Mouse (Mus musculus) midbrain, embryonic 15.5 days (tissue): ENCODE data around the gene Crym. TPM values are rescaled to one million over a fixed set of nuclear protein-coding genes. Genes with fewer than 3 reads are reported as not detected.

ENCODE experiments used
- ATAC-seq: fragments of 200-750 bp; cut with Nextera tagmentation; replicated peaks from 2 replicates; pipeline ENCODE4 v1.8.0; 2017; ENCODE audit warnings: moderate TSS enrichment
- H3K27ac ChIP-seq: fragments of 300-500 bp; sonication (generic); 2 replicates; pipeline ENCODE4 v1.5.1; 2015; ENCODE audit warnings: mild to moderate bottlenecking, inconsistent platforms
- H3K27me3 ChIP-seq: fragments of 300-500 bp; sonication (generic); replicated peaks from 2 replicates; pipeline ENCODE4 v1.6.1; 2015; ENCODE audit warnings: inconsistent platforms
- H3K36me3 ChIP-seq: fragments of 300-500 bp; sonication (generic); replicated peaks from 2 replicates; pipeline ENCODE4 v1.6.1; 2015; ENCODE audit warnings: inconsistent platforms
- H3K4me1 ChIP-seq: fragments of 300-500 bp; sonication (generic); 2 replicates; pipeline ENCODE4 v1.6.1; 2015; ENCODE audit warnings: inconsistent platforms
- H3K4me2 ChIP-seq: fragments of 300-500 bp; sonication (generic); 2 replicates; pipeline ENCODE4 v1.6.1; 2015; ENCODE audit warnings: inconsistent platforms, mild to moderate bottlenecking, moderate library complexity
- H3K4me3 ChIP-seq: fragments of 300-500 bp; sonication (generic); 2 replicates; pipeline ENCODE4 v1.5.1; 2015; ENCODE audit warnings: mild to moderate bottlenecking, inconsistent platforms
- H3K9ac ChIP-seq: fragments of 300-500 bp; sonication (generic); 2 replicates; pipeline ENCODE4 v1.6.1; 2015; ENCODE audit warnings: mild to moderate bottlenecking, inconsistent platforms
- H3K9me3 ChIP-seq: fragments of 300-500 bp; sonication (generic); 2 replicates; pipeline ENCODE4 v1.6.1; 2016; ENCODE audit warnings: inconsistent platforms
- WGBS: fragments of 180-500 bp; shearing (Covaris S2); methylation state at CpG from one replicate; pipeline ENCODE4 v1.1.7; 2015; ENCODE audit warnings: mixed read lengths; 5-methylcytosine and 5-hydroxymethylcytosine counted together
- polyA plus RNA-seq: library from polyadenylated mRNA; unstranded; fragments of >200 nt; fragmentation: Nextera tagmentation; extraction: Ambion mirVana; gene quantifications from 2 replicates; pipeline ENCODE4 v1.2.1, GENCODE M21; 2015

Gene Crym
- polyA plus RNA-seq = 21.7 and 30.7 TPM in 2 replicates

DNA sequence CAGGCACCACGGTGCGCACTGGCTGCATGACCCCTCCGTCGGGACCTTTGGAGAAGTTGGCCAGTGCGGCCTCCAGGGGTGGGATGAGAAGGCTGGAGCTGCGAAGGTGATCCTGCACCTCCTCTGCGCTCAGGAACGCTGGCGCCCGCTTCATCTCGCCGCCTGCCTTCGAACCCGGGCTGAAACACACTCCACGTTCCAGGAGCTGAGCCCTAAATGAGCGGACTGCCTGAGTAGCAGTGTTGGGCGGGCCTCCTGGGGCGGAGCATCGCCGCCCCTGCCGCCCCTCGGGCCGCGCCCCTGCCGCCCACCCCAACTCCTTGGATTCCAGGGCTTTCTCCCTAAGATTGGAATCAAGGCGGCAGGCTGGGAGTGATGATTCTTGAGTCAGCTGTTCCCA lies at the start of gene Crym:
Gene Crym, minus strand, starts transcription at position 341 of the 400 bp plus-strand sequence.
- 0 out of 2 replicates have a peak, but pooled peaks have one; percentile 19 for ATAC-seq
- no peaks in the 10 kb centered on the region for H3K36me3 ChIP-seq
- H3K27me3 ChIP-seq = peaks cover 23% of the 10 kb centered on the region
- 5% methylated on average over 26 of the region's 26 CpGs for WGBS
- peak within 1 kb of the TSS; percentile 35 for H3K4me3 ChIP-seq
- H3K4me2 ChIP-seq = peak within 1 kb of the TSS; percentile 56
- peaks cover 12% of the 10 kb centered on the region for H3K4me1 ChIP-seq
- H3K9me3 ChIP-seq = no peaks in the 10 kb centered on the region
- H3K27ac ChIP-seq = no peak within 1 kb of the TSS
- no peak within 1 kb of the TSS for H3K9ac ChIP-seq

DNA sequence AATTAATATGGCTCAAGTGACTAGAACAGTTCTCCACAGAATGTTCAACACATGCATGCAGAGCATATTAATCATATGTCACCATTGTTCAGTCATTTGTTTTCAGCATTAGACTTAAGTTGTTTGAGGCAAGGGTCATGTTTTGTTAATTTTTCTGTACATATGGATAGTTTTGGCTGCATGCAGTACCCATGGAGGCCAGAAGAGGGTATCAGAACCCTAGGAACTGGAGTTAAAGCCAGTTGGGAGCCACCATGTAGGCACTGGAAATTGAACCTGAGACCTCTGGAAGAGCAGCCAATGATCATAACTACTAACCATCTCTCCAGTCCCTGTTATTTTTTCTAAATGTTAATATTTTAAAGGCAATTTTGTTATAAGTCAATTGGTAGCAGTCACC lies 39.2 kb upstream of the Crym start:
- Histone ChIP-seq H3K4me2 (no peak overlapping the region), H3K9me3 (no peaks in the 10 kb centered on the region), H3K4me3 (no peak overlapping the region), H3K9ac (no peak overlapping the region), H3K4me1 (no peaks in the 10 kb centered on the region), H3K36me3 (no peaks in the 10 kb centered on the region), H3K27ac (no peak overlapping the region), H3K27me3 (no peaks in the 10 kb centered on the region)
- no peak for ATAC-seq

DNA sequence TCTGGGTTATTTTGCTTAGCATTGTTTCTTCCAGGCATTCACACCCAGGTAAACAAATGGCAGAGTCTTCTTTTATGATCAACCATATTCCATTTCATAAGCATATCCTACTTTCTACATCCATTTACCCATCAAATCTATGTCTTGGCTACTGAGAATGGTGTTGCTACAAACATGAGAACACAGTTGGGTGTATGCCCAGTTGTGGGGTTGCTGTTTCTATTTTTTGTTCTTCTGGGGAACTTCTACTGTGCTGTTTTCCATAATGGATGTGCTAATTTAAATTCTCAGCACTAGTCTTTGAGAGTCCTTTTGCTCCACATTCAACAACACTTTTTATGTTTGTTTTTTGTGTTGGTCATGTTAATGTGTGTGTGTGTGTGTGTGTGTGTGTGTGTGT lies 26.6 kb upstream of the Crym start:
- Histone ChIP-seq H3K9ac (no peak overlapping the region), H3K4me1 (no peaks in the 10 kb centered on the region), H3K4me2 (no peak overlapping the region), H3K9me3 (no peaks in the 10 kb centered on the region), H3K4me3 (no peak overlapping the region), H3K36me3 (no peaks in the 10 kb centered on the region), H3K27me3 (no peaks in the 10 kb centered on the region), H3K27ac (no peak overlapping the region)
- ATAC-seq = no peak

DNA sequence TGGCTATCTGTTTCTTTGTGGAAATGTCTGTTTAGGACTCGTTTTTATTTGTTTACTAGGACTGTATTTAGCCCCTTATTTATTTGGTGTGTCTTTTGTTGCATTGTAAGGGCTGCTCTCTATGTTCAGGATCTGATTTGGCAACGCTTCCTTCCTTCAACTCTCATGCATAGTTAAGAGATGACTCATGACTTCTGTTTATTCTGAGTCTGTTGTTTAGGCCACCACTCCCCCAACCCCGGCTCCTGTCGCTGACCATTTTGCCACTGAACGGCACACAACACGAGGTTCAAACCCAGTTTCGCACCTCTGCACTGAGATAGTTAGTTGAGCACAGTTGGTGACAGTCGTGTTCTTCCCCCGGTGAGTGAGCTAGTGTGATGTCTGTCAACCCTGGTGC lies 4.1 kb upstream of the Crym start:
- Histone ChIP-seq H3K27ac (no peak overlapping the region), H3K4me2 (no peak overlapping the region), H3K9ac (no peak overlapping the region), H3K4me1 (peaks cover 12% of the 10 kb centered on the region), H3K27me3 (peaks cover 18% of the 10 kb centered on the region), H3K4me3 (no peak overlapping the region), H3K36me3 (no peaks in the 10 kb centered on the region), H3K9me3 (no peaks in the 10 kb centered on the region)
- WGBS = 68% methylated on average over 9 of the region's 9 CpGs
- no peak for ATAC-seq

DNA sequence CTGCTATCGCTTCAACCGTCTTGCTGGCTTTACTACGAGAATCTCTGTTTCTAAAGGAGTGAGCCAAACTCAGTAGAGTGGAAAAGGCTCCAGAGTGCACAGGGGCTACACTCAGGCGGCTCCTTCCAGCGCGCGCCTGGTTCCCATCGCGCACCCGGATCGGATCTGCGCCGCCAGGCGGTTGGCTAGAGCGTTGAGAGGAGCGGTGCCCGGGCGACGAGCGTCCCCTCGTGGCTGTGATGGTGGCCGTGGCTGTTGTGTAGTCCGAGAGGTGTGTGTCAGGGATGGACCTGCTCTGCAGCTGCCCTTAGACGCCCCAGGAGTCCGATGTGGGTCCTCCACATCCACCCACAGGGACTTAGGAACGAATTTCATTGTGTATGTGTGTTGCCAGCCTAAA lies 1.9 kb upstream of the Crym start, which contains the start of gene Abca14:
Gene Abca14, plus strand, starts transcription at position 173 of the 400 bp plus-strand sequence.
- Histone ChIP-seq H3K27ac (no peak within 1 kb of the TSS), H3K4me2 (peak within 1 kb of the TSS; percentile 33), H3K9ac (no peak within 1 kb of the TSS), H3K27me3 (peaks cover 23% of the 10 kb centered on the region), H3K4me3 (no peak within 1 kb of the TSS), H3K4me1 (peaks cover 12% of the 10 kb centered on the region), H3K9me3 (no peaks in the 10 kb centered on the region), H3K36me3 (no peaks in the 10 kb centered on the region)
- WGBS = 4% methylated on average over 26 of the region's 26 CpGs
- ATAC-seq = peak; percentile 76

DNA sequence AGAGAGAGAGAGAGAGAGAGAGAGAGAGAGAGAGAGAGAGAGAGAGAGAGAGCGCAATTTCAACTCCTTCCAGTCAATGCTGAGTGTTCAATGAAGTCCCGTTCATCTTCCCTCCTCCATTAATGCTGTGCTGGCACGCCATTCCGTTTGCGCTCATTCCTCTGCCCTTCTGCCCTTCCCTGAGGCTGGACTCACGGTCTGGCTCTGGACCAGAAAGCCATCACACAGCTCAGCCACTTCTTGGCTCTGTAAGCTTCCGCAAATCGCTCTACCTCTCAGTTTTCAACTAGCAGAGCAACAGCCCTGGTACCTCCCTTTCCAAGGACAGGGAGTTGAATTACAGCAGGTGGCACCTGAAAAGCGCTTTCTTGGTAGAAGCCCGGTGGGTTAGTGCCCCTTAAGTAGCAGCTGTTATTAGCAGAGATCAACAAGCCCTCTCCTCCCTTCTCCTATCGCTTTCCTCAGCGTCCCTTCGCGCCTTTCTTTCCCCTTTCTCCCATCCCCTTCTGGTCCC lies 623 bp downstream of the Crym start:
- no peak overlapping the region for H3K27ac ChIP-seq
- ATAC-seq = no peak; the same call in 1 of the 2 replicates
- peaks cover 23% of the 10 kb centered on the region for H3K27me3 ChIP-seq
- no peak overlapping the region for H3K9ac ChIP-seq
- H3K4me1 ChIP-seq = peaks cover 12% of the 10 kb centered on the region
- H3K36me3 ChIP-seq = no peaks in the 10 kb centered on the region
- no peaks in the 10 kb centered on the region for H3K9me3 ChIP-seq
- H3K4me3 ChIP-seq = peak overlapping the region; percentile 35
- 6% methylated on average over 14 of the region's 14 CpGs for WGBS
- peak overlapping the region; percentile 56 for H3K4me2 ChIP-seq

DNA sequence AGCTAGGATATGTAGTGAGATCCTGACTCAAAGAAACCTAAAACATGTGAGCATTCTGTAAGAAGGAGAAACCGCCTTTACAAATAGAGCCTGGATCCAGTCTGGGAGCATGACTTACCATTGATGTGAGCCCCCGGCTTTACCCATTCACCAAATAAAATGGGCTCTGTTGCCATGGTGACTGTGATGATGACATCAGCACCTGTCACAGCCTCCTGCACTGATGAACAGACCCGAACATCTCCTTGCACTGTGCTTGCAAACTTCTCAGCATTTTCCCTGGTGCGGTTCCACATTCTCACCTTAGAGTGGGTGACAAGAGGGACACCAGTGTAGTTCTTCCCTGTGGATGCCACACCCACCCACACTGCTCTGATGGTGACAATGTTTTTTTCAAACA lies 6.7 kb downstream of the Crym start:
- Histone ChIP-seq H3K4me2 (no peak overlapping the region), H3K4me3 (no peak overlapping the region), H3K9ac (no peak overlapping the region), H3K36me3 (no peaks in the 10 kb centered on the region), H3K4me1 (no peaks in the 10 kb centered on the region), H3K27me3 (no peaks in the 10 kb centered on the region; the same call in 1 of the 2 replicates), H3K27ac (no peak overlapping the region), H3K9me3 (no peaks in the 10 kb centered on the region)
- 39% methylated on average over 4 of the region's 4 CpGs for WGBS
- ATAC-seq = peak; percentile 69; the same call in 1 of the 2 replicates

DNA sequence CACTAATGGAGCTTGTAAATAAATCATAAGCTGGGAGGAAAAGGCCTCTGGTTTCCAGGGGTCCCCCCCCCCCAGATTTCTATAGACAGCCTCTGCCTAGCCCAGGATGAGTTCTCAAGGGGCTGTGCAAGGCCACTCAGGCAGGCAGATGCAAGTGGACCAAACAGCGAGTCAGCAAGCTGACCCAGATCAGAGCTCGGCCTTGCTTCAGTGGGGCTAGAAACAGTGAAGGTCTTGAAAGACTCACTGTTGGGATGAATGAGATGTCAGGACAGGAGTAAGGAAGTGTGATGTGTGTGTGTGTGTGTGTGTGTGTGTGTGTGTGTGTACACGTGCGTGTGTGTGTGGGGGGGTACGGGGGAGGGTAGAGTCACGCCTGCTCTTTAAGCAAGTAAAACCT lies 9.1 kb downstream of the Crym start:
- Histone ChIP-seq H3K9ac (no peak overlapping the region), H3K27ac (no peak overlapping the region), H3K36me3 (no peaks in the 10 kb centered on the region), H3K4me3 (no peak overlapping the region), H3K4me2 (no peak overlapping the region), H3K27me3 (no peaks in the 10 kb centered on the region), H3K9me3 (no peaks in the 10 kb centered on the region), H3K4me1 (no peaks in the 10 kb centered on the region)
- ATAC-seq = no peak
- WGBS = 82% methylated on average over 6 of the region's 6 CpGs

DNA sequence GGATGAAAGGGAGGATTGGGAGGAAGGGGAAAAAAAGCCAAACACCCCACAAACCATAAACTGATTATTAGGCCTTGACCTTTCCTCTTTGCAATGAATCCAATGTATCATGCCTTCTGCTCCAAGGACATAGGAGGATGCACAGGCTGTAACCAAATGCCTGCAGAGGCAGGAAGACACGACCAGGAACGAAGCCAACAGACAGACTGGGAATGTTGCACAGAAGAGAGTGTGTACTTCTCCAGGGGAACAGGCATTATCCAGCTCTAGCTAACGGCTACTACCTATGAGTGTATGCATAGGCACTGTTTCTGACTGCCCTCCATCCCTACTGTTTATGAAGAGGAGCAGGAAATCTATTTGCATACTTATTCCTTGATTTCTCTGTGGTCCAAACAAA lies 9.7 kb downstream of the Crym start:
- H3K4me3 ChIP-seq = no peak overlapping the region
- WGBS = 66% methylated on average over 3 of the region's 3 CpGs
- H3K9ac ChIP-seq = no peak overlapping the region
- no peak overlapping the region for H3K27ac ChIP-seq
- no peaks in the 10 kb centered on the region for H3K9me3 ChIP-seq
- no peak overlapping the region for H3K4me2 ChIP-seq
- no peaks in the 10 kb centered on the region for H3K36me3 ChIP-seq
- H3K4me1 ChIP-seq = no peaks in the 10 kb centered on the region
- no peak for ATAC-seq
- no peaks in the 10 kb centered on the region for H3K27me3 ChIP-seq

DNA sequence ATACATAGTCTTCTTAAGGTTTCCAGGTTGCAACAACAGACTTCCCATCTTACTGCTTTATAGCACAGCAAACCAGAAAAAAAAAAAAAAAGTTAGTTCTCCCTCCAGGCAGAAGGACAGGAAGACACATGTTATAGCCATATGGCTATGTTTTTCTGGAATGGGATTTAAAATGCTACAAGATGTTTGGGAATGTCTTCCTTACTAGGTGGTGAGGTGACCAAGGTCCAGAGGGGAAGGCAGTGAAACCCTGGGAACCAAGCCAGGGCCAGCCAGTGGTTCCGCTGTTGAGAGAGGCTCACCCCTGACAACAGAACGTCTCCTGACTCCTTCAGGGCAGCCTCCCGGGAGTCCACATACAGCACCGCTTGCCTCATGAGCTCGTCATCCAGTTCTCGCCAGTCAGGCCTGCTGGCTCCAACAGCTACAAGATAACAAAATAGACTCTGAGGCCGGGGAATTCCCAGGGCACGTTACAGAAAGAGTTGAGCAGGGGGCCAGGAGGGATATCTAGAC lies 11.7 kb downstream of the Crym start:
- Histone ChIP-seq H3K9me3 (no peaks in the 10 kb centered on the region), H3K4me3 (no peak overlapping the region), H3K36me3 (no peaks in the 10 kb centered on the region), H3K4me2 (no peak overlapping the region), H3K4me1 (no peaks in the 10 kb centered on the region), H3K27ac (no peak overlapping the region), H3K27me3 (no peaks in the 10 kb centered on the region), H3K9ac (no peak overlapping the region)
- no peak for ATAC-seq
- 76% methylated on average over 8 of the region's 8 CpGs for WGBS

DNA sequence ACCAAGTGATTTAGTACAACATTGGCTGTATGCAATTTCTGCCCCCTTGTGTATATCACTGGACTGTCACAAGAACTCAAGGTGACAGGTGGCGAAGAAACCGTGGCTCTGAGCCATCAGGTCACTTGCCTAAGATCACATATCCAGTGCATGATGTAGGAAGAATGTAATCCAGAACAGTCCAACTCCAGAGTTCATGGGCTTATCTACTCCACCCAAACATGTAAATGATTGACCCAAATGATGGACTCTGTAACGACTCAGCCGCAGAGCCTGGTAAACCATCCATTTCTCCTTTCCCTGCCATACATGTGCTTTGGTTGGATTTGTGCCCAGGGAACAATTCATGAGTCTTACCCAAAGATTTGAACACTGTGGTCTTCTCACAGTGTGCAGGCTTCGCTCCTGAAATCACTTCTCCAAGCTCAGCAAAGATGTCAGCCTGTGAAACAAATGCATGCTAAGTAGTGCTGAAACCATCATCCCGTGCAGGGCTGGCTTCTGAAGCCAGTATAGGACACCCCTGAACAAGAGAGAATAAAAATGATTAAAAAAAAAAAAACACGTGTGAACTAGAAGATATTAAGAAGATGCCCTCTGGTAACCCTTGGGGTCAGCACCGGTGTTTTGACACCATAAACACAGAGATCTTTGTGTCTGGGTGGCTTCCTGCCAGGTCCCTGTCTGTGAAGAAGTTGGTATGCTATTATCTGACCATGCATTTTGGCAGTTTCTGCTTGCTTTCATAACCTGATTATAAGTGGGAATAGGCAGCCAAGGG lies 12.4 kb downstream of the Crym start:
- no peaks in the 10 kb centered on the region for H3K27me3 ChIP-seq
- H3K36me3 ChIP-seq = no peaks in the 10 kb centered on the region
- H3K4me3 ChIP-seq = no peak overlapping the region
- H3K4me1 ChIP-seq = no peaks in the 10 kb centered on the region
- no peak for ATAC-seq
- no peak overlapping the region for H3K27ac ChIP-seq
- no peak overlapping the region for H3K4me2 ChIP-seq
- no peaks in the 10 kb centered on the region for H3K9me3 ChIP-seq
- no peak overlapping the region for H3K9ac ChIP-seq
- 74% methylated on average over 8 of the region's 8 CpGs for WGBS

DNA sequence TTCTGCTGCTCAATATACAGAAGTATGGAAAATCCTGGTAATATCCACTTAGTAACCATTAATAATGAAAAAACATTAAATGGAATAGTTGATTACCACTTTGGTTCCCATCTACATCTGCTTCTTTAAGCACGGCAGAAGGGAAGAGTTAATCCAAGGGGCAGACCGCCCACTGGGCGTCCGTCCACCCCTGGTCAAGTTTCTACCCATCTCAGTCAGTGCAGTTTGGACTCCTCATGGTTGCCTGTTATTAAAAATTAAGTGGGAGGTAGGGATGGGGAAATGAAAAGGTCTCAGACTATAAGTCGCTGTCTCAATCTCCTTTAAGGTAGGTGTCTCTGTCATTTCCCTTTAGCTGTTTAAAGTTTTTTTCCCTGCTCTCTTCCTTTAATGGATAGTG lies 13.0 kb downstream of the Crym start:
- WGBS = 90% methylated on average over 5 of the region's 5 CpGs
- no peak for ATAC-seq
- no peaks in the 10 kb centered on the region for H3K4me1 ChIP-seq
- no peaks in the 10 kb centered on the region for H3K27me3 ChIP-seq
- H3K4me2 ChIP-seq = no peak overlapping the region
- no peaks in the 10 kb centered on the region for H3K36me3 ChIP-seq
- H3K9me3 ChIP-seq = no peaks in the 10 kb centered on the region
- no peak overlapping the region for H3K9ac ChIP-seq
- no peak overlapping the region for H3K27ac ChIP-seq
- H3K4me3 ChIP-seq = no peak overlapping the region

DNA sequence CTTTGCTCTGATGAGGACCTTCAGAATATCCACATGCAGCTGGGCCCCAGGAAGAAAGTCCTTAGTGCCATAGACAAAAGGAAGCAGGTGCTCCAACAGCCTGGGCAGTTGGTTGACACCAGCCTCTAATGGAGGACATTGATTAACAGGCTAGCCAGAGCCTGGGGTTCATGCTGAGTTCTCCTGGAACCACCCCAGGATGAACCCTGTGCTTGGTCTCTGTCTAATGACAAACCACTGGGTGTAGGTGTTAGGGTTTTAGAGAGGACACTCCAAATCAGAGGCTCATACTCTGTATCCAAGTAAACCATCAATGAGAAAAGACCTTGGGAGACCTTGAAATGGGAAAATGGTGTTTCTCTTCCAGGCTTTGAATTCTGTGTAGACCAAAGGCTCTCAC lies 19.0 kb downstream of the Crym start:
- no peak overlapping the region for H3K27ac ChIP-seq
- H3K9ac ChIP-seq = no peak overlapping the region
- H3K4me3 ChIP-seq = no peak overlapping the region
- H3K4me2 ChIP-seq = no peak overlapping the region
- H3K4me1 ChIP-seq = no peaks in the 10 kb centered on the region
- H3K9me3 ChIP-seq = no peaks in the 10 kb centered on the region
- no peaks in the 10 kb centered on the region for H3K36me3 ChIP-seq
- no peaks in the 10 kb centered on the region for H3K27me3 ChIP-seq
- ATAC-seq = no peak
